Mouse (Mus musculus): ENCODE measurements around the gene Tmem215. TPM values are rescaled to one million over a fixed set of nuclear protein-coding genes. Genes with fewer than 3 reads are reported as not detected.

The Tmem215 gene
- polyA plus RNA-seq, 2 experiments = 0.03 TPM; not detected in 1

- H3K4me3 ChIP-seq (ENCODE audit: insufficient read depth in 1 of 2, low read depth in 2 of 2, low read length in 2 of 2) = peak overlapping the region in 1 of 2 experiments; percentile 3; a peak in 1 of 4 replicates
- H3K9ac ChIP-seq (replicated peaks) = no peak overlapping the region
- peak overlapping the region; percentile 13; the same call in 1 of the 2 replicates for H3K4me2 ChIP-seq (ENCODE audit: low read depth)
Measured at GRCm38 (mm10) chr4:40472700-40473530, 935 bp downstream of the Tmem215 start.

GRCm38 (mm10) chr4:40473911-40474310 is 1.9 kb downstream of the Tmem215 start:
- Histone ChIP-seq H3K27me3 (ENCODE audit: control insufficient read depth, insufficient read depth, low read length) (peaks cover 14% of the 10 kb centered on the region), H3K4me3 (ENCODE audit: insufficient read depth in 1 of 2, low read depth in 2 of 2, low read length in 2 of 2) (no peak overlapping the region), H3K9me3 (ENCODE audit: control insufficient read depth, low read length) (no peaks in the 10 kb centered on the region), H3K4me1 (replicated peaks; ENCODE audit: control insufficient read depth in 2 of 2, insufficient read depth in 2 of 2, low read length in 1 of 2) (no peaks in the 10 kb centered on the region), H3K36me3 (replicated peaks; ENCODE audit: control insufficient read depth, insufficient read depth, low read depth) (no peaks in the 10 kb centered on the region), H3K27ac (no peak overlapping the region), H3K9ac (replicated peaks) (no peak overlapping the region), H3K4me2 (ENCODE audit: low read depth) (no peak overlapping the region)
- no peak for TF ChIP-seq EP300 (IDR thresholded peaks at IDR 0.05; ENCODE audit: low read depth)
- no peak for TF ChIP-seq CTCF (IDR thresholded peaks at IDR 0.05; ENCODE audit: low read depth)
- WGBS (ENCODE audit: insufficient replicate concordance) = 52% methylated on average over 9 of the region's 9 CpGs
- no peak for DNase-seq (ENCODE audit: low read depth in 3 of 3, low spot score in 3 of 3)
- no peak for ATAC-seq (ENCODE audit: insufficient read depth)

More at GRCm38 (mm10) chr4:40472700-40473530, 935 bp downstream of the Tmem215 start:
- ATAC-seq (ENCODE audit: insufficient read depth) (no peak), DNase-seq (ENCODE audit: low read depth in 3 of 3, low spot score in 3 of 3) (no peak)
- H3K4me1 ChIP-seq (replicated peaks; ENCODE audit: control insufficient read depth in 2 of 2, insufficient read depth in 2 of 2, low read length in 1 of 2) = no peaks in the 10 kb centered on the region
- no peaks in the 10 kb centered on the region for H3K9me3 ChIP-seq (ENCODE audit: control insufficient read depth, low read length)
- H3K36me3 ChIP-seq (replicated peaks; ENCODE audit: control insufficient read depth, insufficient read depth, low read depth) = no peaks in the 10 kb centered on the region
- WGBS (ENCODE audit: insufficient replicate concordance) = 4% methylated on average over 50 of the region's 55 CpGs
- no peak overlapping the region for H3K27ac ChIP-seq
- TF ChIP-seq EP300 (IDR thresholded peaks at IDR 0.05; ENCODE audit: low read depth) = no peak
- TF ChIP-seq CTCF (IDR thresholded peaks at IDR 0.05; ENCODE audit: low read depth) = no peak
- H3K27me3 ChIP-seq (ENCODE audit: control insufficient read depth, insufficient read depth, low read length) = peaks cover 14% of the 10 kb centered on the region

- no peak overlapping the region for H3K4me2 ChIP-seq (ENCODE audit: low read depth)
- no peak overlapping the region for H3K9ac ChIP-seq (replicated peaks)
- H3K36me3 ChIP-seq (replicated peaks; ENCODE audit: control insufficient read depth, insufficient read depth, low read depth) = no peaks in the 10 kb centered on the region
- no peak for DNase-seq (ENCODE audit: low read depth in 3 of 3, low spot score in 3 of 3)
- H3K4me3 ChIP-seq (ENCODE audit: insufficient read depth in 1 of 2, low read depth in 2 of 2, low read length in 2 of 2) = no peak overlapping the region
- no peak overlapping the region for H3K27ac ChIP-seq
- no peaks in the 10 kb centered on the region for H3K9me3 ChIP-seq (ENCODE audit: control insufficient read depth, low read length)
- no peak for TF ChIP-seq CTCF (IDR thresholded peaks at IDR 0.05; ENCODE audit: low read depth)
- no peak for TF ChIP-seq EP300 (IDR thresholded peaks at IDR 0.05; ENCODE audit: low read depth)
- ATAC-seq (ENCODE audit: insufficient read depth) = no peak
- H3K27me3 ChIP-seq (ENCODE audit: control insufficient read depth, insufficient read depth, low read length) = peaks cover 4% of the 10 kb centered on the region
- H3K4me1 ChIP-seq (replicated peaks; ENCODE audit: control insufficient read depth in 2 of 2, insufficient read depth in 2 of 2, low read length in 1 of 2) = no peaks in the 10 kb centered on the region
- WGBS (ENCODE audit: insufficient replicate concordance) = 63% methylated on average over 5 of the region's 5 CpGs
Measured at GRCm38 (mm10) chr4:40477963-40478362, 6.0 kb downstream of the Tmem215 start.

- WGBS (ENCODE audit: insufficient replicate concordance) = 46% methylated on average over 6 of the region's 6 CpGs
- no peaks in the 10 kb centered on the region for H3K27me3 ChIP-seq (ENCODE audit: control insufficient read depth, insufficient read depth, low read length)
- ATAC-seq (ENCODE audit: insufficient read depth) (no peak), DNase-seq (ENCODE audit: low read depth in 3 of 3, low spot score in 3 of 3) (no peak)
- no peak overlapping the region for H3K27ac ChIP-seq
- no peak overlapping the region for H3K4me2 ChIP-seq (ENCODE audit: low read depth)
- TF ChIP-seq EP300 (IDR thresholded peaks at IDR 0.05; ENCODE audit: low read depth) (no peak), CTCF (IDR thresholded peaks at IDR 0.05; ENCODE audit: low read depth) (no peak)
- no peaks in the 10 kb centered on the region for H3K36me3 ChIP-seq (replicated peaks; ENCODE audit: control insufficient read depth, insufficient read depth, low read depth)
- H3K4me1 ChIP-seq (replicated peaks; ENCODE audit: control insufficient read depth in 2 of 2, insufficient read depth in 2 of 2, low read length in 1 of 2) = no peaks in the 10 kb centered on the region
- H3K9me3 ChIP-seq (ENCODE audit: control insufficient read depth, low read length) = no peaks in the 10 kb centered on the region
- H3K9ac ChIP-seq (replicated peaks) = no peak overlapping the region
- no peak overlapping the region for H3K4me3 ChIP-seq (ENCODE audit: insufficient read depth in 1 of 2, low read depth in 2 of 2, low read length in 2 of 2)
Measured at GRCm38 (mm10) chr4:40486546-40486945, 14.6 kb downstream of the Tmem215 start.

- H3K4me2 ChIP-seq (ENCODE audit: low read depth) = no peak overlapping the region
- no peak overlapping the region for H3K4me3 ChIP-seq (ENCODE audit: insufficient read depth in 1 of 2, low read depth in 2 of 2, low read length in 2 of 2)
- H3K4me1 ChIP-seq (replicated peaks; ENCODE audit: control insufficient read depth in 2 of 2, insufficient read depth in 2 of 2, low read length in 1 of 2) = no peaks in the 10 kb centered on the region
- 71% methylated on average over 8 of the region's 8 CpGs for WGBS (ENCODE audit: insufficient replicate concordance)
- H3K27ac ChIP-seq = no peak overlapping the region
- H3K36me3 ChIP-seq (replicated peaks; ENCODE audit: control insufficient read depth, insufficient read depth, low read depth) = no peaks in the 10 kb centered on the region
- H3K9me3 ChIP-seq (ENCODE audit: control insufficient read depth, low read length) = no peaks in the 10 kb centered on the region
- no peak for ATAC-seq (ENCODE audit: insufficient read depth)
- no peak overlapping the region for H3K9ac ChIP-seq (replicated peaks)
- no peaks in the 10 kb centered on the region for H3K27me3 ChIP-seq (ENCODE audit: control insufficient read depth, insufficient read depth, low read length)
- no peak for DNase-seq (ENCODE audit: low read depth in 3 of 3, low spot score in 3 of 3)
- TF ChIP-seq CTCF (IDR thresholded peaks at IDR 0.05; ENCODE audit: low read depth) (no peak), EP300 (IDR thresholded peaks at IDR 0.05; ENCODE audit: low read depth) (no peak)
Measured at GRCm38 (mm10) chr4:40491731-40492130, 19.8 kb downstream of the Tmem215 start.
